Mouse (Mus musculus): ENCODE measurements at regions not wholly inside any gene's neighbourhood (a gene's known extent, or its start where the extent isn't known, plus 50 kb on each side); places are given as distances from the start of the nearest gene placed in this dataset.
A peak's percentile ranks its signal among the peaks of the same experiment; 100 is the strongest.
"Not testable (repeated sequence)": the region's sequence is repeated elsewhere in the genome, so short reads cannot be mapped to it uniquely, and the experiment has no call there.

- DNase-seq (ENCODE audit: low spot score in 2 of 2): no peak
Observed at GRCm38 (mm10) chr6:73676979-73677378, 207.5 kb upstream of the 4931417E11Rik start.

DNA sequence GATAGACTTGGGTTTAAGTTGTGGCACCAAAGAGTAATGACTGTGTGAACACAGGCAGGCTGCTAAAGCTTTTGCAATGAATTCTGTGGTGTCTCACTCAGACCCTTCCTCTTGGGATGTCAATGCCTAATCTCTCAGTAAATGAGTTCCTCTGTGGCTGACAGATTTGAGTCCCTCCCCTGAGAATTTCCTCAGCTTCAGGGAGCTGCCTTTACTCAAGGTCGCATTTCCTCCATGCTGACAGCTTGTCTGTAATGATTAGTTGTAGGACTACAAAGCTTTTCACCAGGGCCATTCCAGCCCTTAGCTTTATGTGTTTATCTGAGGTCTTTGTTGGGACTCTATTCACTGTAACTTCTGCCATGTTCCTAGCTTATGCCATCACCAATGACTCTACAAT, 199.9 kb upstream of the 4931417E11Rik start:
- no peak for DNase-seq (ENCODE audit: low spot score in 2 of 2)

GRCm38 (mm10) chr6:73658988-73659387, 189.5 kb upstream of the 4931417E11Rik start:
- no peak for DNase-seq (ENCODE audit: low spot score in 2 of 2)

GRCm38 (mm10) chr6:73645378-73645777, 175.9 kb upstream of the 4931417E11Rik start:
- DNase-seq (ENCODE audit: low spot score in 2 of 2): peak in 1 of 2 experiments; percentile 5

DNA sequence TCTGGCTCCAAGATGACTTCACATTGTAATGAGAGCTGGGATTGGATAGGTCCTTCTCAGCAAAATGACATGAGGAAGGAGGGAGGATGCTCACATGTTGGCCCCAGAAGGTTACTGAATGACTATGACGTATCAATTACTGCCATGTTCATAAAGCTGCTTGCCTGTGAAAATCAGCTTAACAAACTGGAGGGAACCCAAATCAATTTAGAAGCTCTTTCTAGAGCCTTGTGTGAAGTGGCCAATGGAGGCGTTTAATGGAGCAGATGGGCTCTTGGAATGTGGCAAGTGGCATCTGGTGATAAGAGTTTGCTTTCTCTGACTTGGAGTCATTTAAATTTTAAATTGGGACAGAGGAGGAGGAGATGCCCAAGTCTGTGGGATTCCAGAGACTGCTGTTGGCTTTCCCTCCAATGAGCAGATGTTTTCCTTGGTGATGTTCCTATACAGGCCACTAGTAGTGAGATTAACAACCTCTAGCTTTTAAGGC, 175.4 kb upstream of the 4931417E11Rik start:
- DNase-seq (ENCODE audit: low spot score in 2 of 2): peak; percentile 70 to 74

- no peak for DNase-seq (ENCODE audit: low spot score in 2 of 2)
Observed at GRCm38 (mm10) chr6:73628600-73628999, 159.1 kb upstream of the 4931417E11Rik start.

DNA sequence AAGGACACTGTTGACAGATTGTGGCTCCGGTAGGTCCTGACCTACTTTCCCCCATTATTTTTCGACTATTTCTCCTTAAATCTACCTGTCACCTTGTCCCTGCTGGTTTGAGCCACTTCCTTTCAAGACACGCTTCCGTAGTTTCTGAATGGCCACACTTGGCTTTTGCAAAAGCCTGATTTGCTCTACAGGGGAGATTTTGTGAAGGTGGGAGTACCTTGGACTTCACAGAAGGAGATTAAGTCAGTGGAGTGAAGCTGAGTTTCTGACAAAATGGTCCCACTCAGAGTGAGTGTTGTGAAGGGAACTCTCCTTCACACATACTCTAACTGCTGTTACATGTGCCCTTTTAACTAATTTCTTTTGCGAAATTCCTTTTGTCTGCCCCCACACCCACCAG, 157.0 kb upstream of the 4931417E11Rik start:
- no peak for DNase-seq (ENCODE audit: low spot score in 2 of 2)

GRCm38 (mm10) chr6:73624211-73624610, 154.7 kb upstream of the 4931417E11Rik start:
- DNase-seq (ENCODE audit: low spot score in 2 of 2): no peak

DNA sequence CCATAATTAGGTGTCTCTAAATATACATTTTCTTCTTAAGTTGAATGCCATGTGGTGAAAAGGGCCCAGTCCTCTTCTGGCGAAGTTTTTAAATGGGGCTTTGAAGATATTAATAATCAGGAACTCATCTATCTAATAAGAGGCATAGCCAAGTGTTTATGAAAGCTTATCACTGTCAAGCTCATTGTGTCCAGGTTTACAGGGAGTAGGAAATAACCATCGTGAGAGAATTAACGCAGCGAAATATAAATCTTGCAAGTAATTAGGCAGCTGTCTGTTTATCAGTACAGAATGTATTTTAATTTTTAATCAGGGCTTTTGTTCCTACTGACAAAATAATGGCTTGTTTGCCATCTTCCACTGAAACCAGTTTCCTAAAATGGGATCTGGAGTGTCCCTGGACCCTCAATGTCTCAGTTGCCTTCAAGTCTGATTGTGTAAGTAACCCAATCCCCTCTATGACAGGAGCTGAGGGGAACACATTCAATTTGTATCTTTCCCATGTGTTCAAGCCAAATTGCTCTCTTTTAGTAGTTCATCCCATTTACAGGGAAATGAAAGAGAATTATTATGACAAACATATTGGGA, 152.5 kb upstream of the 4931417E11Rik start:
- no peak for DNase-seq (ENCODE audit: low spot score in 2 of 2)

- DNase-seq (ENCODE audit: low spot score in 2 of 2): no peak
Observed at GRCm38 (mm10) chr6:73612266-73612665, 142.8 kb upstream of the 4931417E11Rik start.

GRCm38 (mm10) chr6:73611839-73612238, 142.4 kb upstream of the 4931417E11Rik start:
- no peak for DNase-seq (ENCODE audit: low spot score in 2 of 2)

- no peak for DNase-seq (ENCODE audit: low spot score in 2 of 2)
Observed at GRCm38 (mm10) chr6:73610048-73610624, 140.7 kb upstream of the 4931417E11Rik start.

DNA sequence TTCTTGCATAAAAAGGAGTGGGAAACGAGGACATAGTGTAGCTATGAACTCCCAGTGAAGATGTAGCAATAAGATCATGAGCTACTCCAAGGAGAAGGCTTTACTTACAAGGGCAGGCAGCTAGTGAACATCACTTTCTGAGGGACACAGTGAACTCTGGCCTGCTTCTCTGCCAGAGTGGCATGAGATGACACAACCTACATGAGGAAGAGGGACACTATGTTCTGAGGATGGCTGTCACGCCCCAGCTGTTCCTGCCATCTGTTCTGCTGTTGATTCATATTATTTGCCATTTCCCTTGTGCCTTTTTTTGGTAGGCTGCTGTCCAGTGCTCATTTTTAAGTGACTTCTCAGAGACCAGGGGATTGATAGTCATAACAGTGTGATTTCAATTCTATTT, 118.2 kb upstream of the 4931417E11Rik start:
- DNase-seq (ENCODE audit: low spot score in 2 of 2): peak in 1 of 2 experiments; percentile 10

DNA sequence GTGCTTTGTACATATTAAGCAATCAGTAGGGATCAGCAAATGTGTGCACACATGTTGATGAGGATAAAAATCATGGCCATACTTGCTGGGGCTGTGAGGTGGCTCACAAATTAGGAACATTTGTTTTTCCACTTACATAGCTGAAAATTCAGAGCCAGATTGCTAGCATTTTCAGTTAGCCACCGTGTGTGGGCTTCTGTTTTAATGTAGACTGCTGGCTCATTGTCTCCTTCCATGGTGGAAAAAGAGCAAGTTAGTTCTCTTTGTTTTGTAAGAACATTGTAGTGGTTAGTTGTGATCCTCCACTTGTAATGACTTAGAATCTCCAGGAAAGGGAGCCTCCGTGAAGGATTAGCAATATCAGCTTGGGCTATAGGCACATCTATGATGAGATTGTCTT, 107.2 kb upstream of the 4931417E11Rik start:
- peak; percentile 9 to 21 for DNase-seq (ENCODE audit: low spot score in 2 of 2)

- DNase-seq (ENCODE audit: low spot score in 2 of 2): no peak
Observed at GRCm38 (mm10) chr6:73560000-73560399, 90.5 kb upstream of the 4931417E11Rik start.

GRCm38 (mm10) chr6:73530559-73530958, 61.1 kb upstream of the 4931417E11Rik start:
- no peak for DNase-seq (ENCODE audit: low spot score in 2 of 2)

- no peak for DNase-seq (ENCODE audit: low spot score in 2 of 2)
Observed at GRCm38 (mm10) chr6:73530098-73530497, 60.6 kb upstream of the 4931417E11Rik start.

- DNase-seq (ENCODE audit: low spot score in 2 of 2): no peak
Observed at GRCm38 (mm10) chr6:73523658-73524057, 54.2 kb upstream of the 4931417E11Rik start.

- DNase-seq (ENCODE audit: low spot score in 2 of 2): not testable (repeated sequence)
Observed at GRCm38 (mm10) chr6:73519894-73520293, 50.4 kb upstream of the 4931417E11Rik start.

All from layer of hippocampus, adult 8-10 months (tissue).